Mouse (Mus musculus) embryonic facial prominence, embryonic 12.5 days (tissue): ENCODE data around the gene Myrfl. TPM values are rescaled to one million over a fixed set of nuclear protein-coding genes. Genes with fewer than 3 reads are reported as not detected.

Experiments used
- ATAC-seq: fragments of 200-750 bp; cut with Nextera tagmentation; 2 replicates; pipeline ENCODE4 v1.8.0; 2017; ENCODE audit not compliant: insufficient number of reproducible peaks, insufficient read depth, low FRiP score, low TSS enrichment
- H3K27ac ChIP-seq: fragments of 300-500 bp; sonication (generic); 2 replicates; pipeline ENCODE4 v1.5.1; 2016; ENCODE audit warnings: mild to moderate bottlenecking
- H3K27me3 ChIP-seq: fragments of 300-500 bp; sonication (generic); 2 replicates; pipeline ENCODE4 v1.6.1; 2016; ENCODE audit warnings: mild to moderate bottlenecking, moderate library complexity
- H3K36me3 ChIP-seq: fragments of 300-500 bp; sonication (generic); 2 replicates; pipeline ENCODE4 v1.6.1; 2016; ENCODE audit warnings: mild to moderate bottlenecking
- H3K4me1 ChIP-seq: fragments of 300-500 bp; sonication (generic); 2 replicates; pipeline ENCODE4 v1.6.1; 2016
- H3K4me2 ChIP-seq: fragments of 300-500 bp; sonication (generic); replicated peaks from 2 replicates; pipeline ENCODE4 v1.6.1; 2016; ENCODE audit warnings: mild to moderate bottlenecking, moderate library complexity
- H3K4me3 ChIP-seq: fragments of 300-500 bp; sonication (generic); 2 replicates; pipeline ENCODE4 v1.5.1; 2016; ENCODE audit warnings: mild to moderate bottlenecking
- H3K9ac ChIP-seq: fragments of 300-500 bp; sonication (generic); 2 replicates; pipeline ENCODE4 v1.6.1; 2016; ENCODE audit warnings: mild to moderate bottlenecking, moderate library complexity
- H3K9me3 ChIP-seq: fragments of 300-500 bp; sonication (generic); 2 replicates; pipeline ENCODE4 v1.6.1; 2016; ENCODE audit warnings: mild to moderate bottlenecking, moderate library complexity
- WGBS: fragments of 180-500 bp; shearing (Covaris S2); methylation state at CpG from one replicate; pipeline ENCODE4 v1.1.7; 2016; 5-methylcytosine and 5-hydroxymethylcytosine counted together
- polyA plus RNA-seq: library from polyadenylated mRNA; unstranded; fragments of >200 nt; fragmentation: Nextera tagmentation; extraction: Ambion mirVana; gene quantifications from 2 replicates; pipeline ENCODE4 v1.2.1, GENCODE M21; 2016

Myrfl gene
- polyA plus RNA-seq, 1 experiment from 2014 or later, result 0.18 TPM

DNA sequence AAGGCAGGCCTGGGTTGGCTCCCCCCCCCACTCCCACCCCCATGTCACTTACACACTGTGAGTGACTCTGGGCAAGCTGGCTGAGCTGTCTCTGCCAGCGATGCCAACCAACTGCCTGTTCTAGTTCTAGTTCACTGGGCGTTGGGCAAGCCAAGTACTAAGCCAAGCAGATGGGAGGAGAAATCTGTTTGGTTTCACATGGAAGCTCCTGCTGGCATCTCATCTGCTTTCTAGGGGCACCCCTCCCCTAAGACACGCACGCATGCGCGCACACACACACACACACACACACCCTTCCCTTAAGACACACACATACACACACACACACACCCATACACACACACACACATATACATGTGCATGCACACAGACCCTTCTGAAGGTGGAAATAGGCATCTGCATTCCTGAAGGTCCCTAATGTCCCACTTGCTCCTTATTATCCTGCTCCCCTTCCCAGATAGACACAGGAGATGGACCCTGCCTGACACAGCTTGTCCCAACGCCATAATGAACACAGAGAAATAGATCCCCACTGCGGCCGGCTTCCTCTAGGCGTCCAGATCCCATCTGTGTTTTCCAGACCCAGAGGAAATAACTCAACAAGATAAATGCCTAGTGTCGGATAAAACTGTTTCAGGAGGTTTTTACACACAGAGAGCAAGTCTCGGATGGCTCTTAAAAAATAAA, 25.2 kb downstream of the Myrfl start:
- ATAC-seq, result no peak
- 77% methylated on average over 12 of the region's 12 CpGs for WGBS
- H3K4me2 ChIP-seq, result no peak overlapping the region
- H3K27me3 ChIP-seq, result no peaks in the 10 kb centered on the region
- no peak overlapping the region for H3K9ac ChIP-seq
- H3K9me3 ChIP-seq, result no peaks in the 10 kb centered on the region
- no peaks in the 10 kb centered on the region for H3K36me3 ChIP-seq
- no peaks in the 10 kb centered on the region for H3K4me1 ChIP-seq
- no peak overlapping the region for H3K27ac ChIP-seq
- H3K4me3 ChIP-seq, result no peak overlapping the region

DNA sequence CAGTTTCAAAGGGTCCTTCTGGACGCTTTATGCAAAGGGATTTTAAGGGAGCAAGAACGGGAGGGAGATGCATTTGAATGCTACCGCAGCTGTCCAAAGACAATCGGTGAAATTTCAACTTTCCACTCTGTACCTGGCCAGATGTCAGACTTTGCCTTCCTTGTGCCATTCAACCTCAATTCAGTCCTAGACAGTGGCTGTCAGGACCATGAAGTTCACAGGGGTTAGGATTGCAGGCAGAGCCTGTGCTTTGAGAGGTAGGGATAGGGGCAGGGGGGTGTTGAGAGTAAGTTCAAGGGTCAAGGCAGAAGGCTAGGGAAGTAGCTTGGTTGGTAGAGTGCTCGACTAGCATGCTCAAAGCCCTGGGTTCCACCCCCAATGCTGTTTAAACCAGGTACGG, 25.9 kb downstream of the Myrfl start:
- no peaks in the 10 kb centered on the region for H3K4me1 ChIP-seq
- no peak overlapping the region for H3K4me2 ChIP-seq
- no peak overlapping the region for H3K4me3 ChIP-seq
- H3K9me3 ChIP-seq, result no peaks in the 10 kb centered on the region
- no peak overlapping the region for H3K27ac ChIP-seq
- no peak overlapping the region for H3K9ac ChIP-seq
- no peaks in the 10 kb centered on the region for H3K27me3 ChIP-seq
- H3K36me3 ChIP-seq, result no peaks in the 10 kb centered on the region
- ATAC-seq, result no peak
- 83% methylated on average over 6 of the region's 6 CpGs for WGBS

- no peaks in the 10 kb centered on the region for H3K36me3 ChIP-seq
- H3K4me3 ChIP-seq, result no peak overlapping the region
- no peak overlapping the region for H3K27ac ChIP-seq
- 0 out of 2 replicates have a peak, but pooled peaks cover 4% of the 10 kb centered on the region for H3K4me1 ChIP-seq
- H3K4me2 ChIP-seq, result no peak overlapping the region
- 85% methylated on average over 11 of the region's 11 CpGs for WGBS
- H3K9me3 ChIP-seq, result no peaks in the 10 kb centered on the region
- H3K9ac ChIP-seq, result no peak overlapping the region
- no peaks in the 10 kb centered on the region for H3K27me3 ChIP-seq
- ATAC-seq, result no peak
These were observed 43.4 kb downstream of the Myrfl start for GRCm38 (mm10) chr10:116853159-116853845.

- no peak overlapping the region for H3K27ac ChIP-seq
- no peak overlapping the region for H3K4me3 ChIP-seq
These were observed 47.8 kb downstream of the Myrfl start for GRCm38 (mm10) chr10:116848749-116849473.

DNA sequence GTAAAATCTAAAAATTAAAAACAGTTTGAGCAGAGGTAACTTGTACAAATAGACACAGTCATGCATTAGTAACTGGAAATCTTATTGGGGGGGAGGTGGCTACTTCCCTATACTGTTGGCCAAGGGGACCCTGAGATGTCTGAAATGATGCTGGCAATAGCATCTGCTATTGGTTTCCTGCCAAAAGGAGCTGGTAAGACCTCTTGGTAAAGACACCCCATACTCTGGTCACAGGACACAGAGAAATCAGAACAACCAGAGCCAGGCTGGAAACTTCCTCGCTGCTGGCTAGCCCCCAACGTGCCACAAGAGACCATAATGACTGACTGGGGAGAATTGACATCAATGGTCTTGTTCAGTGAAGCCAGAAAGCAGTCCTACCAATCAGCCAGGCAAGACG, 55.2 kb downstream of the Myrfl start:
- WGBS, result 69% methylated on average over 3 of the region's 3 CpGs

More at GRCm38 (mm10) chr10:116848749-116849473, 47.8 kb downstream of the Myrfl start:
- H3K27me3 ChIP-seq, result no peaks in the 10 kb centered on the region
- ATAC-seq, result peak; percentile 64
- no peak overlapping the region for H3K9ac ChIP-seq
- peak overlapping the region; percentile 42 for H3K4me2 ChIP-seq
- no peaks in the 10 kb centered on the region for H3K9me3 ChIP-seq
- WGBS, result 21% methylated on average over 22 of the region's 22 CpGs
- H3K36me3 ChIP-seq, result no peaks in the 10 kb centered on the region
- 0 out of 2 replicates have a peak, but pooled peaks cover 4% of the 10 kb centered on the region for H3K4me1 ChIP-seq

DNA sequence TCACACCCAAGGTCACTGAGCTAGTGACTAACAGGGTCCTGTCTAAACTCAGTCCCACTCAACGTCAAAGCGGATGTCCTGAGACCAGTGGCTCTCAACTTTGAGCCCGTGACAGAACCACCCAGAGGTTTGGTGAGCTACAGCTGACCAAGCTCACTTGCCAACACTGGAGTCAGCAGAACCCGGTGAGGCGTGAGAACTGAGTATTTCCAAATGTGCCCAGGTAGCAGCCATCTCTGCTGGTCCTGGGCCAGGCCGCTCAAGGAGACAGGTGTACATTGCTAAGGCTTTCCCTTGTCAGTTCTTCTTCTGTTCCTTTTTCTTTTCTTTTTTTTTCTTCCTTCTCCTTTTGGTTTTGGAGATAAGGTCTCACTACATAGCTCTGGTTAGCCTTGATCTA, 66.0 kb downstream of the Myrfl start:
- 87% methylated on average over 6 of the region's 6 CpGs for WGBS
- Histone ChIP-seq H3K4me2 (no peak overlapping the region), H3K9me3 (no peaks in the 10 kb centered on the region), H3K4me1 (peaks cover 9% of the 10 kb centered on the region; the same call in 1 of the 2 replicates), H3K36me3 (no peaks in the 10 kb centered on the region), H3K4me3 (no peak overlapping the region), H3K27me3 (no peaks in the 10 kb centered on the region), H3K27ac (no peak overlapping the region), H3K9ac (no peak overlapping the region)
- ATAC-seq, result no peak

More for the DNA sequence above, 55.2 kb downstream of the Myrfl start:
- no peak overlapping the region for H3K27ac ChIP-seq
- no peak for ATAC-seq
- H3K4me2 ChIP-seq, result no peak overlapping the region
- no peaks in the 10 kb centered on the region for H3K27me3 ChIP-seq
- peaks cover 4% of the 10 kb centered on the region; the same call in 1 of the 2 replicates for H3K4me1 ChIP-seq
- no peak overlapping the region for H3K4me3 ChIP-seq
- no peaks in the 10 kb centered on the region for H3K36me3 ChIP-seq
- no peak overlapping the region for H3K9ac ChIP-seq
- no peaks in the 10 kb centered on the region for H3K9me3 ChIP-seq

DNA sequence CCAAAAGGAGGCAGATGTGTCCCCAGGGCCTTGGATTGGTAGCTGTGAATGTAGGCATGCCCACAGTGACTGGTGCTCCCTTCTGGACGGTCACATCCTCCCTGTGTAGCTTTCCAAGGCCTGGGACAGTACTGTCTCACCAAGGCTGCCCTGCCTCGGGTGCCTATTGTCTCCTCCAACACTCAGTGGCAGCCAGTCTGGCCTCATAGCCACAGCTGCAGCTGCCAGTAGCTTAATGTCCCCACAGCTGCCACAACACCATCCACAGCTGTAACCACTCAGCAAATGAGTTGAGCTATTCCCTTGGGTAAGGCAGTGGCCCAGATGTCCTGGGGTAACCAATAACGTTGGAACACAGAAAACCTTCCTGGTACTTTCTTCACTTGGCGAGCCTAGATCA, 68.6 kb downstream of the Myrfl start:
- Histone ChIP-seq H3K9me3 (no peaks in the 10 kb centered on the region), H3K9ac (no peak overlapping the region), H3K4me1 (peaks cover 9% of the 10 kb centered on the region; the same call in 1 of the 2 replicates), H3K4me2 (no peak overlapping the region), H3K27ac (no peak overlapping the region), H3K36me3 (no peaks in the 10 kb centered on the region), H3K27me3 (no peaks in the 10 kb centered on the region), H3K4me3 (no peak overlapping the region)
- WGBS, result 30% methylated on average over 4 of the region's 4 CpGs
- ATAC-seq, result peak; percentile 43; the same call in 1 of the 2 replicates

GRCm38 (mm10) chr10:116827306-116827705, 69.4 kb downstream of the Myrfl start:
- Histone ChIP-seq H3K27me3 (no peaks in the 10 kb centered on the region), H3K4me3 (no peak overlapping the region), H3K36me3 (no peaks in the 10 kb centered on the region), H3K9me3 (no peaks in the 10 kb centered on the region), H3K4me2 (no peak overlapping the region), H3K27ac (no peak overlapping the region), H3K9ac (no peak overlapping the region), H3K4me1 (peaks cover 9% of the 10 kb centered on the region; the same call in 1 of the 2 replicates)
- no peak for ATAC-seq
- WGBS, result 84% methylated on average over 11 of the region's 11 CpGs

DNA sequence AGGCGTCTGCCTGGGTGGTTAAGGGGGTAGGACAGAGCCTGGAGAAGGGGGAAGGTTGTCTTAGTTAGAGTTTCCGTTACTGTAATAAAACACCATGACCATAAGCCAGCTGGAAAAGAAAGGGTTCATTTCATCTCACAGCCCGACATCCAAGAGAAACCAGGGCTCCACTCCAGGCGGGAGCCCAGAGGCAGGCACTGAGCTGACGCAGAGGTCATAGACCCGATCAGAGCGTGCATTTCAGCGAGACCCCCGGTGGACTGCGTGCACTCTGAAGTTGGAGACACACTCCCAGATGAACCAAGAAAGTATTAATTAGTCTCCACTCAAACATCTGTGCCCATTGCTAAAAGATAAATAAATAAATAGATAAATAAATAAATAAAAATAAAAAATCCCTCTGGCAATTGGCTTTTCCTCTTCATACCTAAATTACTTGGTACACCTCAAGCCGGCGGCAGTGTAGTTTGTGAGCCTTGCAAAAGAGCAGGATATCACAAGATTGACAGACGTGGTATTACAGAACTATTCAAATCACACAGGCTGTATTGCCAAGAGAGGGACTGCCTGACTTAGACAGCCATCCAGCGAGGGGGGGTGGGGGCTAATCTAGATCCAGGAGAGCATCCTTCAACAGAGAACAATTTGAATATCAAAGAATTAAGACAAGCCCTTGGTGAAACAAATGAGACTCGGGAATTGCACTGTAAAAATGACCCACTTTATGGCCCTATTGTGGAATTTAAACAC, 81.2 kb downstream of the Myrfl start:
- no peak overlapping the region for H3K9ac ChIP-seq
- peaks cover 9% of the 10 kb centered on the region for H3K4me1 ChIP-seq
- no peak for ATAC-seq
- H3K36me3 ChIP-seq, result no peaks in the 10 kb centered on the region
- H3K4me2 ChIP-seq, result no peak overlapping the region; the same call in 1 of the 2 replicates
- H3K9me3 ChIP-seq, result no peaks in the 10 kb centered on the region
- no peaks in the 10 kb centered on the region for H3K27me3 ChIP-seq
- no peak overlapping the region for H3K4me3 ChIP-seq
- WGBS, result 32% methylated on average over 15 of the region's 15 CpGs
- H3K27ac ChIP-seq, result no peak overlapping the region

- H3K36me3 ChIP-seq, result no peaks in the 10 kb centered on the region
- no peaks in the 10 kb centered on the region for H3K9me3 ChIP-seq
- ATAC-seq, result no peak
- peaks cover 9% of the 10 kb centered on the region for H3K4me1 ChIP-seq
- H3K4me3 ChIP-seq, result no peak overlapping the region
- H3K9ac ChIP-seq, result no peak overlapping the region
- H3K27ac ChIP-seq, result no peak overlapping the region
- no peak overlapping the region for H3K4me2 ChIP-seq
- WGBS, result 91% methylated on average over 9 of the region's 9 CpGs
- no peaks in the 10 kb centered on the region for H3K27me3 ChIP-seq
These were observed 83.6 kb downstream of the Myrfl start for GRCm38 (mm10) chr10:116813150-116813549.

DNA sequence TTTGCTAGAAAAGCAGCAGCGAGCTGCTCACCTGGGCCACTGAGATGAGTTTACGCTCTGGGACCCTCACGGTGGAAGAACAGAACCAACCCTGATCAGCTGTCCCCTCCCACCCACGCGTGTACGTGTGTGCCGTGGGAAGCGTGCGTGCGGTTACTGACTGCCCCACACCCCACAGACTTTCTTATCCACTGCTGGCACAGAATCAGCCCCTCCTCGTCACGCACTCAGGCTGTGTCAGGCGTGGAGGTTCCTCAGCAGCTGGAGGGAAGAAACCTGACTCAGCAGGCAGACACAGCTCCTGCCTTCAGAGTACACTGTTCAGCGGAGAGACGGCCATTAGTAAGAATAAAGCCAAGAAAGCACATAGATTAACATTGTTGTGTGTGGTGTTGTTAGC, 86.0 kb downstream of the Myrfl start:
- Histone ChIP-seq H3K36me3 (no peaks in the 10 kb centered on the region), H3K4me3 (no peak overlapping the region), H3K27ac (no peak overlapping the region), H3K9ac (no peak overlapping the region), H3K27me3 (no peaks in the 10 kb centered on the region), H3K9me3 (no peaks in the 10 kb centered on the region), H3K4me2 (no peak overlapping the region), H3K4me1 (peaks cover 9% of the 10 kb centered on the region)
- no peak for ATAC-seq
- 90% methylated on average over 15 of the region's 15 CpGs for WGBS
